ENCODE assay signal across 10 mouse cellular contexts in genomic region chr9:57601353-57601706, GRCm38 (mm10). TPM values are rescaled to one million over a fixed set of nuclear protein-coding genes. Genes with fewer than 3 reads are reported as not detected.
DNase-seq lines count a peak whose midpoint lies in the region; ATAC-seq lines count a peak whose summit lies in the region.
"Had no signal": no experiment of that assay in that cellular context is flagged by ENCODE, and none has a peak within 500 bp of the region (broad histone marks: within the 10 kb centered on the region; RNA-seq: fewer than 3 reads in every experiment).

No protein-coding gene starts in this region.

- H3K4me1 ChIP-seq in midbrain, embryonic 14.5 days (ENCODE audit: control insufficient read depth, insufficient read depth, low read length): peaks cover 28% of the 10 kb centered on the region
- H3K4me1 ChIP-seq in midbrain, embryonic 13.5 days (replicated peaks): peaks cover 55% of the 10 kb centered on the region

- H3K4me3 ChIP-seq in midbrain, embryonic 14.5 days (replicated peaks; ENCODE audit: low read depth, low read length): no peak overlapping the region
- no peak overlapping the region for H3K4me3 ChIP-seq in midbrain, embryonic 13.5 days (replicated peaks)

- H3K36me3 ChIP-seq in midbrain, embryonic 14.5 days (ENCODE audit: control insufficient read depth, insufficient read depth, low read length): no peaks in the 10 kb centered on the region; the same call in 1 of the 2 replicates
- no peaks in the 10 kb centered on the region for H3K36me3 ChIP-seq in midbrain, embryonic 13.5 days

- no peak overlapping the region for H3K9ac ChIP-seq in midbrain, embryonic 14.5 days (replicated peaks; ENCODE audit: low read length)
- H3K9ac ChIP-seq in midbrain, embryonic 13.5 days (replicated peaks): no peak overlapping the region

- ATAC-seq in midbrain, embryonic 14.5 days (ENCODE audit: low FRiP score, low TSS enrichment): no peak
- no peak for ATAC-seq in midbrain, embryonic 13.5 days

- no peaks in the 10 kb centered on the region for H3K27me3 ChIP-seq in midbrain, embryonic 14.5 days (ENCODE audit: control insufficient read depth, insufficient read depth, low read length)
- H3K27me3 ChIP-seq in midbrain, embryonic 13.5 days: peaks cover 24% of the 10 kb centered on the region

- H3K4me2 ChIP-seq in midbrain, embryonic 14.5 days (ENCODE audit: low read length): no peak overlapping the region
- no peak overlapping the region for H3K4me2 ChIP-seq in midbrain, embryonic 13.5 days (replicated peaks)

- no peaks in the 10 kb centered on the region for H3K9me3 ChIP-seq in midbrain, embryonic 14.5 days (ENCODE audit: control insufficient read depth, low read length)
- no peaks in the 10 kb centered on the region for H3K9me3 ChIP-seq in midbrain, embryonic 13.5 days

- no peak overlapping the region for H3K27ac ChIP-seq in midbrain, embryonic 14.5 days (replicated peaks; ENCODE audit: low read depth, low read length)
- no peak overlapping the region for H3K27ac ChIP-seq in midbrain, embryonic 13.5 days

- 82% methylated on average over 2 of the region's 2 CpGs for WGBS in midbrain, embryonic 14.5 days
- WGBS in midbrain, embryonic 13.5 days: 75% methylated on average over 2 of the region's 2 CpGs

- peak; percentile 64 for DNase-seq in gastrocnemius, postnatal 10 days
- no peak for DNase-seq in gastrocnemius, postnatal 25 days
- peak; percentile 40 for DNase-seq in midbrain, embryonic 14.5 days
- peak; percentile 84 for DNase-seq in layer of hippocampus, adult 9-11 months
- DNase-seq in telencephalon, adult 2 months (ENCODE audit: low read depth, low spot score): peak; percentile 75
- DNase-seq in adrenal gland, adult (ENCODE audit: inconsistent age in 2 of 2, low spot score in 1 of 2): no peak
- no peak for DNase-seq in urinary bladder, postnatal 14 days (ENCODE audit: low spot score)

RNA-seq across cellular contexts. Expression of gene Cplx3, which starts 4.8 kb away (rescaled TPM):
- total RNA-seq in gastrocnemius, postnatal 10 days (2021): not detected
- total RNA-seq in gastrocnemius, postnatal 25 days (2021): not detected
- polyA plus RNA-seq in midbrain, embryonic 14.5 days (2014; fragmentation: Nextera tagmentation; extraction: Ambion mirVana): 0.74 and 0.96 TPM in 2 replicates
- 2.2 and 3.3 TPM in 2 replicates for polyA plus RNA-seq in midbrain, embryonic 13.5 days (2015; fragmentation: Nextera tagmentation; extraction: Ambion mirVana)
- total RNA-seq: ES-E14 had no signal

RNA-seq across cellular contexts. Expression of gene Ulk3, which starts 12.1 kb away (rescaled TPM):
- total RNA-seq in gastrocnemius, postnatal 10 days (2021): 10 to 100 TPM in 1 of 2 experiments, 1 to 10 TPM in 1; 7.6 to 12.2 TPM
- 1 to 10 TPM; 3.8 to 4.0 TPM for total RNA-seq in gastrocnemius, postnatal 25 days (2021)
- polyA plus RNA-seq in midbrain, embryonic 14.5 days (2014; fragmentation: Nextera tagmentation; extraction: Ambion mirVana): 12.5 and 20.4 TPM in 2 replicates
- polyA plus RNA-seq in midbrain, embryonic 13.5 days (2015; fragmentation: Nextera tagmentation; extraction: Ambion mirVana): 23.5 and 25.1 TPM in 2 replicates

RNA-seq across cellular contexts. Expression of gene Lman1l, which starts 19.2 kb away (rescaled TPM):
- total RNA-seq in gastrocnemius, postnatal 10 days (2021): not detected
- total RNA-seq in gastrocnemius, postnatal 25 days (2021): not detected
- not detected in 2 replicates for polyA plus RNA-seq in midbrain, embryonic 14.5 days (2014; fragmentation: Nextera tagmentation; extraction: Ambion mirVana)
- polyA plus RNA-seq in midbrain, embryonic 13.5 days (2015; fragmentation: Nextera tagmentation; extraction: Ambion mirVana): not detected in 2 replicates
- total RNA-seq: layer of hippocampus, postnatal 25 days had no signal

RNA-seq across cellular contexts. Expression of gene Scamp2, which starts 40.6 kb away (rescaled TPM):
- total RNA-seq in gastrocnemius, postnatal 10 days (2021): 10 to 100 TPM; 52.5 to 56.3 TPM
- total RNA-seq in gastrocnemius, postnatal 25 days (2021): 10 to 100 TPM; 31.3 to 36.9 TPM
- polyA plus RNA-seq in midbrain, embryonic 14.5 days (2014; fragmentation: Nextera tagmentation; extraction: Ambion mirVana): 48.2 TPM in 2 replicates
- polyA plus RNA-seq in midbrain, embryonic 13.5 days (2015; fragmentation: Nextera tagmentation; extraction: Ambion mirVana): 54.2 and 57.5 TPM in 2 replicates

RNA-seq across cellular contexts. Expression of gene Mpi, which starts 48.8 kb away (rescaled TPM):
- total RNA-seq in gastrocnemius, postnatal 10 days (2021): 10 to 100 TPM; 87.2 to 96.9 TPM
- 10 to 100 TPM; 75.1 to 87.6 TPM for total RNA-seq in gastrocnemius, postnatal 25 days (2021)
- polyA plus RNA-seq in midbrain, embryonic 14.5 days (2014; fragmentation: Nextera tagmentation; extraction: Ambion mirVana): 53.5 and 56.5 TPM in 2 replicates
- polyA plus RNA-seq in midbrain, embryonic 13.5 days (2015; fragmentation: Nextera tagmentation; extraction: Ambion mirVana): 72.2 and 79.2 TPM in 2 replicates

Comparison
In these comparisons a context has a peak if more than half of its experiments do, and no peak if none do; other contexts are left out.
1. DNase-seq: peak in gastrocnemius, postnatal 10 days (single experiment), midbrain, embryonic 14.5 days (single experiment), layer of hippocampus, adult 9-11 months (single experiment) and telencephalon, adult 2 months (single experiment); none in gastrocnemius, postnatal 25 days (single experiment), adrenal gland, adult (0 of 2) and urinary bladder, postnatal 14 days (single experiment).